In genomic region chr16:40601431-40602387, GRCm38 (mm10) we compare ENCODE assay signal across 11 mouse cellular contexts.
DNase-seq lines count a peak whose midpoint lies in the region; ATAC-seq and TF ChIP-seq lines count a peak whose summit lies in the region.
"Had no signal": no experiment of that assay in that cellular context is flagged by ENCODE, and none has a peak within 500 bp of the region (broad histone marks: within the 10 kb centered on the region; RNA-seq: fewer than 3 reads in every experiment).

No protein-coding gene starts in this region.

- TF ChIP-seq CTCF in heart, adult 2 months (IDR thresholded peaks at IDR 0.05): no peak

- DNase-seq in heart, adult 11 months: peak; percentile 61
- no peak for DNase-seq in heart, adult 2 months
- DNase-seq in R1 (ENCODE audit: low read depth, low spot score): peak; percentile 57
- peak; percentile 9 for DNase-seq in hindbrain, embryonic 11.5 days (ENCODE audit: low spot score)
- DNase-seq in right cerebral cortex, postnatal 10 days (ENCODE audit: low spot score in 2 of 2): no peak
- DNase-seq in right cerebral cortex, postnatal 14 days: no peak
- DNase-seq: kidney, adult 18-20 months had no signal

- no peak overlapping the region for H3K4me2 ChIP-seq in hindbrain, embryonic 11.5 days (replicated peaks; ENCODE audit: low read depth, low read length)
- H3K4me2 ChIP-seq in midbrain, embryonic 13.5 days (replicated peaks): no peak overlapping the region
- H3K4me2 ChIP-seq: limb, embryonic 13.5 days had no signal

- no peak for TF ChIP-seq EP300 in heart, adult 2 months (IDR thresholded peaks at IDR 0.05; ENCODE audit: insufficient read depth, low read depth, low read length)

- no peak overlapping the region for H3K9ac ChIP-seq in heart, adult 2 months (ENCODE audit: low read depth, low read length)
- H3K9ac ChIP-seq in hindbrain, embryonic 11.5 days (ENCODE audit: low read depth, low read length): no peak overlapping the region
- H3K9ac ChIP-seq in midbrain, embryonic 13.5 days (replicated peaks): no peak overlapping the region
- H3K9ac ChIP-seq: limb, embryonic 13.5 days had no signal

- peak; percentile 40; the same call in 1 of the 2 replicates for ATAC-seq in hindbrain, embryonic 11.5 days (ENCODE audit: low FRiP score)
- peak; percentile 71 for ATAC-seq in midbrain, embryonic 13.5 days

- no peak overlapping the region for H3K27ac ChIP-seq in heart, adult 2 months
- H3K27ac ChIP-seq in hindbrain, embryonic 11.5 days (ENCODE audit: low read depth, low read length): no peak overlapping the region
- H3K27ac ChIP-seq in midbrain, embryonic 13.5 days: no peak overlapping the region
- H3K27ac ChIP-seq: limb, embryonic 13.5 days had no signal

- H3K4me3 ChIP-seq in heart, adult 2 months: no peak overlapping the region
- H3K4me3 ChIP-seq in hindbrain, embryonic 11.5 days (ENCODE audit: low read depth, low read length): no peak overlapping the region
- no peak overlapping the region for H3K4me3 ChIP-seq in midbrain, embryonic 13.5 days (replicated peaks)
- H3K4me3 ChIP-seq: limb, embryonic 13.5 days; myocyte had no signal

- no peaks in the 10 kb centered on the region for H3K27me3 ChIP-seq in heart, adult 2 months (ENCODE audit: control insufficient read depth, insufficient read depth, low read length)
- H3K27me3 ChIP-seq in hindbrain, embryonic 11.5 days (ENCODE audit: control insufficient read depth, insufficient read depth, low read length): no peaks in the 10 kb centered on the region
- H3K27me3 ChIP-seq in midbrain, embryonic 13.5 days: no peaks in the 10 kb centered on the region
- H3K27me3 ChIP-seq: CH12.LX; limb, embryonic 13.5 days had no signal

- no peaks in the 10 kb centered on the region for H3K9me3 ChIP-seq in hindbrain, embryonic 11.5 days (ENCODE audit: control insufficient read depth, low read length)
- H3K9me3 ChIP-seq in midbrain, embryonic 13.5 days: no peaks in the 10 kb centered on the region
- H3K9me3 ChIP-seq: limb, embryonic 13.5 days had no signal

- intact Hi-C loops in heart, adult 2 months (cut with DNase I): no loop called here

- no peaks in the 10 kb centered on the region for H3K36me3 ChIP-seq in heart, adult 2 months (ENCODE audit: control insufficient read depth, insufficient read depth, low read length)
- no peaks in the 10 kb centered on the region for H3K36me3 ChIP-seq in hindbrain, embryonic 11.5 days (ENCODE audit: control insufficient read depth, insufficient read depth, low read length)
- H3K36me3 ChIP-seq in midbrain, embryonic 13.5 days: no peaks in the 10 kb centered on the region
- H3K36me3 ChIP-seq: limb, embryonic 13.5 days had no signal

- no peak for TF ChIP-seq POLR2A in heart, adult 2 months (IDR thresholded peaks at IDR 0.05; ENCODE audit: insufficient read depth, low read depth, low read length)

- no peaks in the 10 kb centered on the region for H3K79me2 ChIP-seq in heart, adult 2 months (replicated peaks; ENCODE audit: control insufficient read depth, insufficient read depth, low read length)

- 30% methylated on average over 4 of the region's 4 CpGs for WGBS in heart, adult 2 months
- WGBS in hindbrain, embryonic 11.5 days: 45% methylated on average over 4 of the region's 4 CpGs
- 31% methylated on average over 4 of the region's 4 CpGs for WGBS in midbrain, embryonic 13.5 days

- H3K4me1 ChIP-seq in heart, adult 2 months (ENCODE audit: control insufficient read depth, insufficient read depth, low read length): no peaks in the 10 kb centered on the region
- H3K4me1 ChIP-seq in hindbrain, embryonic 11.5 days (replicated peaks; ENCODE audit: control insufficient read depth, insufficient read depth, low read length): no peaks in the 10 kb centered on the region
- H3K4me1 ChIP-seq in midbrain, embryonic 13.5 days (replicated peaks): peaks cover 19% of the 10 kb centered on the region
- H3K4me1 ChIP-seq: limb, embryonic 13.5 days had no signal

Comparison
In these comparisons a context has a peak if more than half of its experiments do, and no peak if none do; other contexts are left out.
1. DNase-seq: peak in heart, adult 11 months (single experiment), R1 (single experiment) and hindbrain, embryonic 11.5 days (single experiment); none in heart, adult 2 months (0 of 2), right cerebral cortex, postnatal 10 days (0 of 2) and right cerebral cortex, postnatal 14 days (single experiment).